Mouse (Mus musculus) ES-E14 (cell line): ENCODE results near the gene Hsd17b14. TPM values are rescaled to one million over a fixed set of nuclear protein-coding genes. Genes with fewer than 3 reads are reported as not detected.
"Not testable (repeated sequence)": the region's sequence is repeated elsewhere in the genome, so short reads cannot be mapped to it uniquely, and the experiment has no call there.

Experiments
- DNase-seq: peaks from one replicate; pipeline ENCODE4 v3.0.0-alpha.2; 2013; ENCODE audit warnings: low read depth, low spot score
- H3K27ac ChIP-seq: 2 replicates; pipeline ENCODE4 v1.5.1; 2012; ENCODE audit warnings: low read depth, mild to moderate bottlenecking, low read length, moderate library complexity, mixed read lengths; ENCODE audit not compliant: poor library complexity, insufficient read depth, severe bottlenecking
- H3K36me3 ChIP-seq: 2 replicates; pipeline ENCODE4 v1.6.1; 2012; ENCODE audit warnings: mild to moderate bottlenecking, low read length, moderate library complexity, mixed read lengths; ENCODE audit not compliant: control insufficient read depth, poor library complexity, insufficient read depth, severe bottlenecking
- H3K4me1 ChIP-seq, 2 experiments: fragments of 150-350 bp in 1 of 2; sonication (generic) in 1 of 2; 2 replicates each; pipeline ENCODE4 v1.6.1; 2012; ENCODE audit warnings: low read length in 2 of 2, mild to moderate bottlenecking in 1 of 2, mixed read lengths in 1 of 2; ENCODE audit not compliant: control insufficient read depth in 2 of 2, insufficient read depth in 2 of 2, poor library complexity in 1 of 2
- H3K4me3 ChIP-seq, 2 experiments: fragments of 150-350 bp in 1 of 2; sonication (generic) in 1 of 2; 2 replicates each; pipeline ENCODE4 v1.5.1; 2012; ENCODE audit warnings: low read length in 2 of 2, low read depth in 1 of 2, mild to moderate bottlenecking in 1 of 2, mixed read lengths in 1 of 2; ENCODE audit not compliant: insufficient read depth in 1 of 2, poor library complexity in 1 of 2, severe bottlenecking in 1 of 2
- H3K9ac ChIP-seq: 2 replicates; pipeline ENCODE4 v1.6.1; 2012; ENCODE audit warnings: low read depth, mild to moderate bottlenecking, low read length, mixed read lengths; ENCODE audit not compliant: poor library complexity, insufficient read depth, severe bottlenecking
- H3K9me3 ChIP-seq: fragments of 150-350 bp; sonication (generic); 2 replicates; pipeline ENCODE4 v1.6.1; 2012; ENCODE audit warnings: low read depth, mild to moderate bottlenecking, low read length; ENCODE audit not compliant: control insufficient read depth, insufficient read depth
- CHD2 ChIP-seq: IDR thresholded peaks from 2 replicates; pipeline ENCODE4 v1.6.1; 2014; ENCODE audit warnings: mild to moderate bottlenecking, low read depth, low read length, inconsistent platforms
- HCFC1 ChIP-seq: IDR thresholded peaks from 2 replicates; pipeline ENCODE4 v1.6.1; 2012; ENCODE audit warnings: low read length, inconsistent platforms, borderline replicate concordance; ENCODE audit not compliant: insufficient read depth
- MAFK ChIP-seq: IDR thresholded peaks from 2 replicates; pipeline ENCODE4 v1.6.1; 2014; ENCODE audit warnings: mild to moderate bottlenecking, low read depth, low read length, inconsistent platforms; ENCODE audit not compliant: insufficient read depth
- ZC3H11A ChIP-seq: IDR thresholded peaks from 2 replicates; pipeline ENCODE4 v1.6.1; 2012; ENCODE audit warnings: low read depth, mild to moderate bottlenecking, inconsistent platforms, low read length, borderline replicate concordance
- ZNF384 ChIP-seq: IDR thresholded peaks from 2 replicates; pipeline ENCODE4 v1.6.1; 2012; ENCODE audit warnings: low read depth, low read length, inconsistent platforms
- in situ Hi-C, 2 experiments: fragments of 600-800 bp; cut with MboI; formaldehyde crosslinking; loops; one replicate each; pipeline ENCODE4 v1.15.1; 2025; ENCODE audit warnings: low sequenced_read_pairs in 2 of 2, inconsistent platforms in 1 of 2; ENCODE audit not compliant: unreplicated experiment in 2 of 2
- total RNA-seq: library from RNA; depleted of rRNA; stranded (reverse); fragments of 300-350 nt; gene quantifications from 2 replicates; pipeline ENCODE4 v1.2.3, GENCODE M21; 2012

The Hsd17b14 gene
- total RNA-seq, 1 experiment = 33.0 TPM

DNA sequence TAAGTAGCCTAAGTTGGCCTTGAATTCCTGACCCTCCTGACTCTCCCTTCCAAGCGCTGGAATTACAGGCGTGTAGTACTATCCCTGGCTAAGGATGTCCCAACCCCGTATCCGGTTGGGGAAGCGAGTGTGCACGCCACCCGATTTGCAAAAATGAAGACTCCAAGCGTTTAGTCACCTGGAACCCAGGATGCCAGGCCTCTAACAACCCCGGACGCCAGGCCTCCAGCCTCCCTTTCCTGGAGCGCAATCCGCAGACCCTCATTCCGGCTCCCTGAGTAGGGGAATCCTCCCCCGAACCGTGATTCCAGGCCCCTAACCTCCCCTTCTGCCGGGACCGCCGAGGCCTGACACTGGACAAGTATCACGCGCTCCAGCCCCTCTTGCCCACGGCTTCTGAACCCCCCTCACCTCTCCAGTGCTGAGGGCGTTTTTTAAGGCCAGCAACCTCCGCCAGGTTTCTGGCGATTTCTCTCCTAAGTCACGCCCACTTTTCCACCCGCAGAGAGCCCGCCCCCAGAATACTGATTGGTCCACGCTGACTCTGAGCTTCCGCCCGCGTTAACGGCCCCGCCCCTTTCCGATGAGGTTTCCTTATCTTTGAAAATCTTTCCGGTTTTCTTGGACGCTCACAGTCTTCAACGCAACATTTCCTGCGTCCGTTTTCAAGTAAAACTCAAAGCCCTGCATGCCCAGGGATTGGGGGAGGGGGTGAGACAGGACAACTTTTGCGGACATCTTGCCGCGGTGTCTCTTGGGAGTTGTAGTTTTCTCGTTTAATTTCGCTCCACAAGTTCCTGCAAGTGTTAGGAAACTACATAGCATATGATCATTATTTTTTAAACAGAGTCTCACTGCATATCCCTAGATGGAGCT is 44.5 kb upstream of the Hsd17b14 start, which contains the start of gene Nucb1:
Gene Nucb1 (minus strand): TSS at position 495 of the 876 bp plus-strand sequence.
- in situ Hi-C loops = no loop called here

GRCm38 (mm10) chr7:45514411-45514810 is 40.3 kb upstream of the Hsd17b14 start:
- H3K4me3 ChIP-seq = no peak overlapping the region
- no peak overlapping the region for H3K27ac ChIP-seq
- no peaks in the 10 kb centered on the region for H3K36me3 ChIP-seq
- H3K9me3 ChIP-seq = no peaks in the 10 kb centered on the region
- no peak for DNase-seq
- TF ChIP-seq ZC3H11A = no peak
- no peak for TF ChIP-seq ZNF384
- TF ChIP-seq MAFK = no peak
- TF ChIP-seq HCFC1 = no peak
- TF ChIP-seq CHD2 = no peak
- H3K9ac ChIP-seq = no peak overlapping the region
- peaks cover 4 to 37% of the 10 kb centered on the region in 2 experiments; a peak in 3 of 4 replicates for H3K4me1 ChIP-seq
- in situ Hi-C loops = no loop called here

More for the DNA sequence above, 44.5 kb upstream of the Hsd17b14 start, which contains the start of gene Nucb1:
- peaks cover 4 to 19% of the 10 kb centered on the region in 2 experiments; a peak in 3 of 4 replicates for H3K4me1 ChIP-seq
- no peaks in the 10 kb centered on the region for H3K9me3 ChIP-seq
- TF ChIP-seq CHD2 (peak; percentile 62; the same call in 1 of the 2 replicates), HCFC1 (peak; percentile 96), ZNF384 (no peak), ZC3H11A (no peak), MAFK (no peak)
- peak; percentile 95 for DNase-seq
- peak within 1 kb of the TSS; percentile 85 for H3K9ac ChIP-seq
- H3K4me3 ChIP-seq = peak within 1 kb of the TSS; percentile 74 to 99
- H3K36me3 ChIP-seq = peaks cover 5% of the 10 kb centered on the region; the same call in 1 of the 2 replicates
- peak within 1 kb of the TSS; percentile 93 for H3K27ac ChIP-seq

GRCm38 (mm10) chr7:45515436-45515835 is 39.3 kb upstream of the Hsd17b14 start:
- TF ChIP-seq MAFK (no peak), CHD2 (no peak), HCFC1 (no peak), ZC3H11A (no peak), ZNF384 (no peak)
- Histone ChIP-seq H3K27ac (no peak overlapping the region), H3K9me3 (no peaks in the 10 kb centered on the region), H3K9ac (no peak overlapping the region), H3K4me1 (peaks cover 4 to 37% of the 10 kb centered on the region in 2 experiments; a peak in 3 of 4 replicates), H3K4me3 (peak overlapping the region in 1 of 2 experiments; percentile 3; a peak in 1 of 4 replicates), H3K36me3 (no peaks in the 10 kb centered on the region)
- in situ Hi-C loops = no loop called here
- no peak for DNase-seq

GRCm38 (mm10) chr7:45516846-45517245 is 37.8 kb upstream of the Hsd17b14 start:
- H3K27ac ChIP-seq, DNase-seq, H3K9ac ChIP-seq, in situ Hi-C loops, H3K36me3 ChIP-seq, H3K9me3 ChIP-seq, H3K4me3 ChIP-seq: not testable (repeated sequence)
- peaks cover 4 to 37% of the 10 kb centered on the region in 2 experiments; a peak in 3 of 4 replicates for H3K4me1 ChIP-seq
